ENCODE assay signal across 8 mouse cellular contexts in the genomic region with DNA sequence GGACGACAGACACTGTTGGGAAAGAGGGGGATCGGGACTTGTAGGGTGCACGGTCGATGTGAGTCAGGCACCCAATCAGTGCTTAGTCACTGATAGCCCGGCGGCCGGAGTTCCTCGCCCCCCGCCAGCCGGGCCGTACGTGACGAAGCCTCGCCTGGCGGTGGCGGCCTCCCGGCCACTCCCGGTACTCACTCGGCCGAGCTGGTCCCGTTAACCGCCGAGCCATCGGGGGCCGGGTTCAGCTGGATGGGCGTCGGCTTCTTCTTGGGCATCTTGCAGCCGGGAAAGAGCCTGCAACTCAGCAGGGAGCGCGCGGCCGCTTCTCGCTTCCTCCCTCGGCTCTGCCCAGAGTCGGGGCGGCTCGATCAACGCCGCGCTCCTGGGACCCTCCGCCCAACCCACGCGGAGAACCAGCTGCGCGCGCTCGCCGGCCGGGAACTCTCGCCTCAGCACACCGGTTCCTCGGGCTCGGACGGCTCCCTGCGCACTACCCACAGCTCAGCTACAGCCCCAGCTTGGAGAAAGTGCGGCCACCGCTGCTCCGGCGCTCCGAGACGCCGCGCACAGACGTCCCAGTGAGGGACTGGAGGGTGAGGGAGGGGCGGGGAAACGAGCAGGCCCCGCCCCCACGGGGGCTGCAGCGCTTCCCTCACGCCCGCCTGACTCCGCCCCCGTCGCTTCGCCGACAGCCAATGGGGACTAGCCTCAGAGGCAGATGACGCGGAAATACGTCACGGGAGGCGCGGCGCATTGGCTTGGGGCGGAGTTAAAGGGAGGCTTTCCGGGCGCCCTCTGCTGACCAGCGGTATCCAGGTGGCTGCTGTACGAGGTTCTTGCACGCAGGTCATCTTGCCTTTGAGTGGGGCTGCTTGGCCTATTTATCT. TPM values are rescaled to one million over a fixed set of nuclear protein-coding genes. Genes with fewer than 3 reads are reported as not detected.
DNase-seq lines count a peak whose midpoint lies in the region; ATAC-seq and TF ChIP-seq lines count a peak whose summit lies in the region.

TSS of gene Map2k1 (minus strand) at position 611 of the 884 bp plus-strand sequence.

- peak within 1 kb of the TSS; percentile 91 for H3K27ac ChIP-seq in heart, embryonic 11.5 days (ENCODE audit: low read depth, low read length)
- peak within 1 kb of the TSS; percentile 97 for H3K27ac ChIP-seq in kidney, embryonic 16.5 days (ENCODE audit: low read length)
- H3K27ac ChIP-seq in liver, adult 2 months (replicated peaks; ENCODE audit: insufficient read depth, low read depth, low read length), result peak within 1 kb of the TSS; percentile 78

- H3K9me3 ChIP-seq in erythroblast, embryonic 14.5 days (ENCODE audit: control insufficient read depth, low read length), result no peaks in the 10 kb centered on the region
- no peaks in the 10 kb centered on the region for H3K9me3 ChIP-seq in heart, embryonic 11.5 days (replicated peaks; ENCODE audit: control insufficient read depth, low read length)
- no peaks in the 10 kb centered on the region for H3K9me3 ChIP-seq in kidney, embryonic 16.5 days (ENCODE audit: low read length)

- H3K9ac ChIP-seq in heart, embryonic 11.5 days (ENCODE audit: low read depth, low read length), result peak within 1 kb of the TSS; percentile 88
- peak within 1 kb of the TSS; percentile 94 for H3K9ac ChIP-seq in kidney, embryonic 16.5 days (replicated peaks; ENCODE audit: low read length)
- peak within 1 kb of the TSS; percentile 91 for H3K9ac ChIP-seq in liver, adult 2 months (ENCODE audit: low read depth, low read length)

- TF ChIP-seq CTCF in C2C12 (IDR thresholded peaks at IDR 0.05; ENCODE audit: control insufficient read depth, insufficient read depth, insufficient read length), result peak; percentile 73
- TF ChIP-seq CTCF in brain, embryonic 14.5 days (IDR thresholded peaks at IDR 0.05; ENCODE audit: borderline replicate concordance, extremely low read depth, insufficient read depth, insufficient read length), result peak; percentile 67
- TF ChIP-seq CTCF in liver, adult 2 months (IDR thresholded peaks at IDR 0.05; ENCODE audit: low read depth, low read length), result peak; percentile 84

- H3K79me2 ChIP-seq in C2C12 (ENCODE audit: control insufficient read depth, insufficient read depth) (peaks cover 49% of the 10 kb centered on the region), myocyte (ENCODE audit: control insufficient read depth, insufficient read depth) (peaks cover 44% of the 10 kb centered on the region)
- peaks cover 23% of the 10 kb centered on the region for H3K79me2 ChIP-seq in liver, adult 2 months (ENCODE audit: control insufficient read depth, insufficient read depth, low read length)

- ATAC-seq in heart, embryonic 11.5 days (replicated peaks; ENCODE audit: insufficient number of reproducible peaks, low FRiP score, low TSS enrichment), result peak; percentile 93
- ATAC-seq in kidney, embryonic 16.5 days (ENCODE audit: low FRiP score, low TSS enrichment), result peak; percentile 96

- peak within 1 kb of the TSS; percentile 85 for H3ac ChIP-seq in C2C12 (ENCODE audit: control insufficient read depth, insufficient read length, low read depth)
- H3ac ChIP-seq in myocyte (ENCODE audit: control insufficient read depth, insufficient read length), result peak within 1 kb of the TSS; percentile 97

- H3K27me3 ChIP-seq in C2C12 (ENCODE audit: control insufficient read depth, insufficient read depth, insufficient read length), result no peaks in the 10 kb centered on the region
- H3K27me3 ChIP-seq in erythroblast, embryonic 14.5 days (ENCODE audit: control insufficient read depth), result no peaks in the 10 kb centered on the region
- no peaks in the 10 kb centered on the region for H3K27me3 ChIP-seq in heart, embryonic 11.5 days (ENCODE audit: control insufficient read depth, insufficient read depth, low read length)
- H3K27me3 ChIP-seq in kidney, embryonic 16.5 days (ENCODE audit: insufficient read depth, low read length), result no peaks in the 10 kb centered on the region
- H3K27me3 ChIP-seq in liver, adult 2 months (ENCODE audit: control insufficient read depth, insufficient read depth, low read length), result no peaks in the 10 kb centered on the region
- no peaks in the 10 kb centered on the region for H3K27me3 ChIP-seq in myocyte (ENCODE audit: control insufficient read depth, insufficient read depth, insufficient read length)
- no peaks in the 10 kb centered on the region for H3K27me3 ChIP-seq in splenic B cell, adult 2 months (ENCODE audit: control insufficient read depth, insufficient read depth, low read length, poor library complexity, severe bottlenecking)

- peak within 1 kb of the TSS; percentile 64 for H3K4me3 ChIP-seq in C2C12 (ENCODE audit: insufficient read depth, poor library complexity, severe bottlenecking)
- peak within 1 kb of the TSS; percentile 70 for H3K4me3 ChIP-seq in erythroblast, embryonic 14.5 days (replicated peaks)
- peak within 1 kb of the TSS; percentile 83 for H3K4me3 ChIP-seq in heart, embryonic 11.5 days (ENCODE audit: low read depth, low read length)
- H3K4me3 ChIP-seq in kidney, embryonic 16.5 days (ENCODE audit: low read length), result peak within 1 kb of the TSS; percentile 98
- peak within 1 kb of the TSS; percentile 81 for H3K4me3 ChIP-seq in liver, adult 2 months (ENCODE audit: insufficient read depth, low read depth, low read length)
- H3K4me3 ChIP-seq in myocyte, result peak within 1 kb of the TSS; percentile 96

- TF ChIP-seq POLR2A in brain, embryonic 14.5 days (IDR thresholded peaks at IDR 0.05; ENCODE audit: borderline replicate concordance, extremely low read depth, insufficient read depth, insufficient read length, poor library complexity, severe bottlenecking), result peak; percentile 86; the same call in 1 of the 2 replicates
- TF ChIP-seq POLR2A in liver, adult 2 months (IDR thresholded peaks at IDR 0.05; ENCODE audit: extremely low read depth, insufficient read depth, low read length), result peak; percentile 98
- peak; percentile 98 for TF ChIP-seq POLR2A in myocyte (IDR thresholded peaks at IDR 0.05; ENCODE audit: insufficient read length, low read depth)

- DNase-seq in brain, embryonic 14.5 days (ENCODE audit: low read depth), result peak; percentile 100
- DNase-seq in liver, adult 2 months (ENCODE audit: extremely low read depth, low read depth, low spot score), result peak; percentile 87
- peak; percentile 100 for DNase-seq in splenic B cell, adult 2 months (ENCODE audit: low read depth, low spot score)

- H3K79me3 ChIP-seq in C2C12 (ENCODE audit: low read depth), result peaks cover 31% of the 10 kb centered on the region

- peaks cover 24% of the 10 kb centered on the region for H3K4me1 ChIP-seq in erythroblast, embryonic 14.5 days (ENCODE audit: control insufficient read depth)
- H3K4me1 ChIP-seq in heart, embryonic 11.5 days (ENCODE audit: control insufficient read depth, insufficient read depth, low read length), result peaks cover 15% of the 10 kb centered on the region
- H3K4me1 ChIP-seq in kidney, embryonic 16.5 days (ENCODE audit: insufficient read depth, low read length), result peaks cover 14% of the 10 kb centered on the region
- H3K4me1 ChIP-seq in liver, adult 2 months (ENCODE audit: control insufficient read depth, insufficient read depth, low read length), result peaks cover 12% of the 10 kb centered on the region; the same call in 1 of the 2 replicates

- H3K4me2 ChIP-seq in heart, embryonic 11.5 days, result peak within 1 kb of the TSS; percentile 76
- peak within 1 kb of the TSS; percentile 66 for H3K4me2 ChIP-seq in kidney, embryonic 16.5 days (replicated peaks; ENCODE audit: low read depth, low read length)
- peak within 1 kb of the TSS; percentile 98 for H3K4me2 ChIP-seq in myocyte (ENCODE audit: low read depth)

- under 1% methylated on average over 88 of the region's 89 CpGs for WGBS in heart, embryonic 11.5 days (ENCODE audit: insufficient replicate concordance)
- under 1% methylated on average over 81 of the region's 89 CpGs for WGBS in kidney, embryonic 16.5 days
- under 1% methylated on average over 87 of the region's 89 CpGs for WGBS in liver, adult 2 months

- H3K36me3 ChIP-seq in C2C12 (ENCODE audit: control insufficient read depth, insufficient read depth), result peaks cover 4% of the 10 kb centered on the region
- H3K36me3 ChIP-seq in erythroblast, embryonic 14.5 days (ENCODE audit: control insufficient read depth), result no peaks in the 10 kb centered on the region; the same call in 1 of the 2 replicates
- no peaks in the 10 kb centered on the region for H3K36me3 ChIP-seq in heart, embryonic 11.5 days (ENCODE audit: control insufficient read depth, insufficient read depth, low read length)
- no peaks in the 10 kb centered on the region for H3K36me3 ChIP-seq in kidney, embryonic 16.5 days (ENCODE audit: insufficient read depth, low read length)
- no peaks in the 10 kb centered on the region for H3K36me3 ChIP-seq in liver, adult 2 months (ENCODE audit: control insufficient read depth, insufficient read depth, low read length)
- no peaks in the 10 kb centered on the region for H3K36me3 ChIP-seq in myocyte (ENCODE audit: control insufficient read depth, insufficient read depth)
- H3K36me3 ChIP-seq in splenic B cell, adult 2 months (ENCODE audit: control insufficient read depth, insufficient read depth, low read length, poor library complexity, severe bottlenecking), result no peaks in the 10 kb centered on the region

TF ChIP-seq in C2C12, 6 proteins besides CTCF, POLR2A, EP300 and RAD21:
- TF ChIP-seq USF1 (IDR thresholded peaks at IDR 0.05; ENCODE audit: low read depth), result peak; percentile 81
- no peak for TF ChIP-seq CEBPB (IDR thresholded peaks at IDR 0.05; ENCODE audit: low read depth)

TF ChIP-seq in myocyte, 11 proteins besides CTCF, POLR2A, EP300 and RAD21:
- TF ChIP-seq POLR2AphosphoS2 (IDR thresholded peaks at IDR 0.05; ENCODE audit: insufficient read length, low read depth), result peak; percentile 96
- no peak for TF ChIP-seq REST (IDR thresholded peaks at IDR 0.05; ENCODE audit: insufficient read depth, insufficient read length)
- no peak for TF ChIP-seq E2F4 (IDR thresholded peaks at IDR 0.05; ENCODE audit: insufficient read depth)
- TF ChIP-seq SRF (IDR thresholded peaks at IDR 0.05; ENCODE audit: control insufficient read depth, insufficient read length, low read depth), result peak; percentile 47
- TF ChIP-seq USF1 (IDR thresholded peaks at IDR 0.05; ENCODE audit: low read depth), result peak; percentile 73
- TF ChIP-seq TCF3 (IDR thresholded peaks at IDR 0.05; ENCODE audit: insufficient read length, low read depth), result no peak

RNA-seq across cellular contexts. Expression of gene Map2k1, which starts in this region (rescaled TPM):
- polyA plus RNA-seq in C2C12 (2012; fragmentation: generic; extraction: Trizol) (40.8 TPM), myocyte (2012; fragmentation: generic; extraction: Trizol) (67.3 TPM)
- polyA plus RNA-seq in brain, embryonic 14.5 days (2012; rRNA removed), result 29.7 and 33.7 TPM in 2 replicates
- polyA plus RNA-seq in erythroblast, embryonic 14.5 days (2012), result 0.58 and 0.72 TPM in 2 replicates
- polyA plus RNA-seq in heart, embryonic 11.5 days (2014; fragmentation: Nextera tagmentation; extraction: Ambion mirVana), result 100 and 108 TPM in 2 replicates
- 89.0 and 92.2 TPM in 2 replicates for polyA plus RNA-seq in kidney, embryonic 16.5 days (2015; fragmentation: Nextera tagmentation; extraction: Ambion mirVana)
- total RNA-seq in liver, adult 2 months (2014; rRNA removed), result 34.7 and 40.3 TPM in 2 replicates
- polyA plus RNA-seq in liver, adult 2 months (2012; rRNA removed), result 26.4 and 26.8 TPM in 2 replicates

Comparison
In these comparisons a context has a peak if more than half of its experiments do, and no peak if none do; other contexts are left out.
1. Peak in every context shown above with its lines: DNase-seq, ATAC-seq, H3K4me3 ChIP-seq and H3K27ac ChIP-seq.
2. RNA of gene Map2k1 (polyA plus RNA-seq): 100 to 108 TPM in heart, embryonic 11.5 days, 89.0 to 92.2 TPM in kidney, embryonic 16.5 days, 67.3 TPM in myocyte (single experiment), 40.8 TPM in C2C12 (single experiment), 29.7 to 33.7 TPM in brain, embryonic 14.5 days and 26.4 to 26.8 TPM in liver, adult 2 months; 0.58 to 0.72 TPM in erythroblast, embryonic 14.5 days; every median in the first group is over 10 times any median in the second.